Mouse (Mus musculus) stomach, adult 2 months (tissue): ENCODE results near the gene Olfr464. TPM values are rescaled to one million over a fixed set of nuclear protein-coding genes. Genes with fewer than 3 reads are reported as not detected.

Experiments used
- polyA plus RNA-seq: library from polyadenylated mRNA; depleted of rRNA; stranded (reverse); fragments of >200 nt; gene quantifications from 2 replicates; pipeline ENCODE4 v1.2.3, GENCODE M21; 2012; rRNA removed

Olfr464 gene
- polyA plus RNA-seq = not detected in 2 replicates

DNA sequence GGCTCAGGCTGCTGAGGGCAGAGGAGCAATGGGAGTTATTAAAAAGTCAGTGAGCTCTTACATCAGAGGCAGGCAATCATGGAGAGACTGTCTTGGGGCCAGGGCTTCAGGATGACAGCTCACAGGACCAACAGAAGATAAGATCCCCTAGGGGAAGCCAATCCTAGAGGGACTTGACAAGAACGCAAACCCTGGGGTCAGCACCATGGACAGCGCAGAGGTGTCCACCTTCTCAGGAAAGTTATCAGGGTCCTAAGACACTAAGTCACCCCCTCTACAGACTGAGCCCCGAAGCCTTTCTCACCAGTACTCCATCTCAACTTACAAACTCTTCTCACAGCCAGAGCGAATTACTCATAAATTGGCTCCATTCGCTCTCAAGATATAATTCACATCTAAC is at the start of gene Olfr464:
Gene Olfr464 (minus strand): TSS at position 2 of the 400 bp plus-strand sequence.

DNA sequence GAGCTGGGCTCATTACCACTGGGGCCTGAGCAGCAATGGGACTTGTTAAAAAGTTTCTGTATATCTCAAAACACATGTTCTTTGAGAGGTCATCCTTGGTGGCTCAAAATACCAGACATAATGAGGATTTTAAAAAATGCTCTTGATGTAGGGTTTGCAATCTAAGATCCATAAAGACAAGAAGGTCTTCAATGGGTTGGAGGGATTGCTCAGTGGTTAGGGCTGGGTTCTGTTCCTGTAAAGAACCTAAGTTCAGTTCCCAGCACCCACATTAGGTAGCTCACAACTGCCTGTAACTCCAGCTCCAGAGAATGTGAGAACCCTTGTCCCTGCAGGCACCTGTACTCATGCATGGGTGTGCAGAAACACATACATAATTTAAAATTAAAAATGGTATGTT is 23.5 kb downstream of the Olfr464 start, which contains the start of gene Olfr463:
Gene Olfr463 (minus strand): TSS at position 101 of the 400 bp plus-strand sequence.

DNA sequence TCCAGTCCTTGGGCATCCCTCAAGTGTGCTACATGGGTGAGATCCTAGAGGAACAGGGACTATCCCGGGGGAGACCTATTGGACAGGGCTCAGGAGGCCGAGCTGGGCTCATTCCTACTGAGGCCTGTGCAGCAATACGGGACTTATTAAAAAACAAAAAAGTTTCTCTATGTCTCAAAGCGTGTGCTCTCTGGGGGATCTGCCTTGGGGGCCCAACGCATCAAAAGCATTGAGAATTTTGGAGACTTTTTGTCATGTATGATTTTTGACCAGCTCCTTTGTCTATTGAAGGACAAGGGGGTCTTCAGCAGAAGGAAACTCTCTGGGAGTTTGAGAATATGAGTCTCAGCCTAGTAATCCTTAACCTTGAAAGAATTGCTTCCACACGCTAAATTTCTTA is 28.6 kb downstream of the Olfr464 start, which contains the start of gene Olfr462:
Gene Olfr462 (minus strand): TSS at position 101 of the 400 bp plus-strand sequence.

GRCm38 (mm10) chr11:87875436-87875835 is 45.3 kb downstream of the Olfr464 start, which contains the start of gene Epx:
Epx (minus strand) TSS chr11:87875536.

Other genes with a start within 250 kb of the Olfr464 start
- gene Supt4a, start 183.4 kb downstream of the Olfr464 start, polyA plus RNA-seq = 12.7 and 14.1 TPM in 2 replicates
- 0.88 and 1.2 TPM in 2 replicates for gene Tspoap1, start 160.4 kb downstream of the Olfr464 start, polyA plus RNA-seq
- 0.12 TPM in 1 of 2 replicates, not detected in the other for gene Mpo, start 127.4 kb downstream of the Olfr464 start, polyA plus RNA-seq
- gene Lpo, start 92.7 kb downstream of the Olfr464 start, polyA plus RNA-seq = 0.03 and 0.10 TPM in 2 replicates
- 3.6 and 4.6 TPM in 2 replicates for gene Mks1, start 67.8 kb downstream of the Olfr464 start, polyA plus RNA-seq
- gene Epx, start 45.4 kb downstream of the Olfr464 start, polyA plus RNA-seq = not detected in 2 replicates
- gene Olfr462, start 28.7 kb downstream of the Olfr464 start, polyA plus RNA-seq = not detected in 2 replicates
- gene Olfr463, start 23.6 kb downstream of the Olfr464 start, polyA plus RNA-seq = not detected in 2 replicates
- gene Dynll2, start 66.6 kb upstream of the Olfr464 start, polyA plus RNA-seq = 36.3 and 56.7 TPM in 2 replicates
- 42.6 and 64.7 TPM in 2 replicates for gene Srsf1, start 126.4 kb upstream of the Olfr464 start, polyA plus RNA-seq
- 4.4 and 4.7 TPM in 2 replicates for gene Vezf1, start 147.3 kb upstream of the Olfr464 start, polyA plus RNA-seq
- 16.0 and 24.3 TPM in 2 replicates for gene Cuedc1, start 177.1 kb upstream of the Olfr464 start, polyA plus RNA-seq